In genomic region chr3:95758467-95759218, GRCm38 (mm10) we compare ENCODE assay signal across 19 mouse cellular contexts. TPM values are rescaled to one million over a fixed set of nuclear protein-coding genes. Genes with fewer than 3 reads are reported as not detected.
A peak's percentile ranks its signal among the peaks of the same experiment; 100 is the strongest.
DNase-seq lines count a peak whose midpoint lies in the region; ATAC-seq lines count a peak whose summit lies in the region.
"Had no signal": no experiment of that assay in that cellular context is flagged by ENCODE, and none has a peak within 500 bp of the region (broad histone marks: within the 10 kb centered on the region; RNA-seq: fewer than 3 reads in every experiment).

No protein-coding gene starts in this region.

- ATAC-seq in CD4-positive, CD25-positive, alpha-beta regulatory T cell, adult 4 months, result peak; percentile 75
- ATAC-seq: forebrain, embryonic 16.5 days; intestine, embryonic 15.5 days had no signal

- DNase-seq in CD4-positive helper T cell, adult 2 months (ENCODE audit: low read depth, low spot score), result peak; percentile 83
- DNase-seq in Muller cell, postnatal 12 days (ENCODE audit: inconsistent ontology term), result peak; percentile 14
- DNase-seq in naive thymus-derived CD4-positive, alpha-beta T cell, adult 2 months (ENCODE audit: low read depth), result peak; percentile 84
- DNase-seq in left cerebral cortex, postnatal 25 days (ENCODE audit: low spot score in 2 of 2), result no peak
- DNase-seq in adrenal gland, adult 8-10 months, result no peak
- no peak for DNase-seq in left cerebral cortex, postnatal 14 days (ENCODE audit: low spot score in 2 of 2)
- DNase-seq: adrenal gland, postnatal 14 days; cerebellum, postnatal 10 days; gastrocnemius, postnatal 36 days; kidney, adult 9 months; kidney, postnatal 25 days; layer of hippocampus, adult 9-11 months; liver, embryonic 13.5 days; lung, embryonic 14.5 days; spleen, adult 18-20 months; thymus, postnatal 25 days had no signal

- intact Hi-C loops in left cerebral cortex, postnatal 25 days (cut with DNase I), result no loop called here
- intact Hi-C loops in left cerebral cortex, postnatal 14 days (cut with DNase I), result no loop called here

RNA-seq across cellular contexts. Expression of gene Tars2, which starts 1.4 kb away (rescaled TPM):
- 100 to 1,000 TPM in 1 of 2 experiments, 10 to 100 TPM in 1; 88.1 to 108 TPM for polyA plus RNA-seq in CD4-positive, CD25-positive, alpha-beta regulatory T cell, adult 4 months (2017; shearing (Covaris generic))
- total RNA-seq in left cerebral cortex, postnatal 25 days (2021), result 10 to 100 TPM; 37.1 to 41.2 TPM
- 10 to 100 TPM; 62.2 to 74.5 (median 65.2) TPM for total RNA-seq in adrenal gland, adult 8-10 months (2022)
- total RNA-seq in left cerebral cortex, postnatal 14 days (2021), result 10 to 100 TPM; 37.3 to 40.8 TPM

RNA-seq across cellular contexts. Expression of gene Ecm1, which starts 19.3 kb away (rescaled TPM):
- polyA plus RNA-seq in CD4-positive, CD25-positive, alpha-beta regulatory T cell, adult 4 months (2017; shearing (Covaris generic)), result 100 to 1,000 TPM; 203 to 284 TPM
- 10 to 100 TPM; 13.3 to 14.0 TPM for total RNA-seq in left cerebral cortex, postnatal 25 days (2021)
- 100 to 1,000 TPM; 619 to 722 (median 665) TPM for total RNA-seq in adrenal gland, adult 8-10 months (2022)
- total RNA-seq in left cerebral cortex, postnatal 14 days (2021), result 10 to 100 TPM; 11.4 to 13.2 TPM

Comparison
In these comparisons a context has a peak if more than half of its experiments do, and no peak if none do; other contexts are left out.
1. DNase-seq: peak in CD4-positive helper T cell, adult 2 months (single experiment), Muller cell, postnatal 12 days (single experiment) and naive thymus-derived CD4-positive, alpha-beta T cell, adult 2 months (single experiment); none in left cerebral cortex, postnatal 25 days (0 of 2), adrenal gland, adult 8-10 months (single experiment) and left cerebral cortex, postnatal 14 days (0 of 2).
2. RNA of gene Ecm1, which starts 19.3 kb away (total RNA-seq): 619 to 722 TPM in adrenal gland, adult 8-10 months; 13.3 to 14.0 TPM in left cerebral cortex, postnatal 25 days and 11.4 to 13.2 TPM in left cerebral cortex, postnatal 14 days; every median in the first group is over 10 times any median in the second.